Mouse (Mus musculus) G1E (cell line): ENCODE results near the gene Olfr54.

Experiments used
- CTCF ChIP-seq: IDR thresholded peaks from 2 replicates; pipeline ENCODE4 v1.5.1; 2012; ENCODE audit warnings: low read depth, low read length, inconsistent platforms, mixed read lengths
- GATA1 ChIP-seq: IDR thresholded peaks from 2 replicates; pipeline ENCODE4 v1.6.1; 2012; ENCODE audit warnings: borderline replicate concordance, low read length, inconsistent platforms, mixed read lengths
- GATA2 ChIP-seq: IDR thresholded peaks from 2 replicates; pipeline ENCODE4 v1.6.1; 2012; ENCODE audit warnings: low read depth, low read length, inconsistent platforms, borderline replicate concordance
- POLR2AphosphoS5 ChIP-seq: IDR thresholded peaks from 2 replicates; pipeline ENCODE4 v1.6.1; 2012; ENCODE audit warnings: low read depth, low read length, inconsistent platforms; ENCODE audit not compliant: insufficient replicate concordance
- TAL1 ChIP-seq: conservative IDR thresholded peaks from 2 replicates; pipeline ENCODE4 v1.6.1; 2012; ENCODE audit warnings: low read depth, low read length, inconsistent platforms, mixed read lengths

- TF ChIP-seq CTCF (no peak), GATA1 (no peak), TAL1 (no peak), GATA2 (no peak), POLR2AphosphoS5 (no peak)
Observed at GRCm38 (mm10) chr11:51059151-51059571, 45.1 kb downstream of the Olfr54 start, which contains the start of gene Zfp354a.
